Mouse (Mus musculus) layer of hippocampus, adult 2 months (tissue): Measurements from ENCODE around the gene Ripply2. TPM values are rescaled to one million over a fixed set of nuclear protein-coding genes. Genes with fewer than 3 reads are reported as not detected.
"Not testable (repeated sequence)": the region's sequence is repeated elsewhere in the genome, so short reads cannot be mapped to it uniquely, and the experiment has no call there.

Experiments
- DNase-seq, 2 experiments: peaks; one replicate each; pipeline ENCODE4 v3.0.0; 2022; ENCODE audit warnings: low spot score in 2 of 2
- H3K27ac ChIP-seq: fragments of 200-600 bp; 2 replicates; pipeline ENCODE4 v1.8.1; 2022
- H3K4me3 ChIP-seq: fragments of 200-600 bp; 2 replicates; pipeline ENCODE4 v1.8.1; 2022; ENCODE audit warnings: mild to moderate bottlenecking
- CTCF ChIP-seq: fragments of 200-600 bp; conservative IDR thresholded peaks from 2 replicates; pipeline ENCODE4 v1.8.1; 2022; ENCODE audit warnings: antibody characterized with exemption, mild to moderate bottlenecking, moderate library complexity
- long read RNA-seq, 2 experiments: library from polyadenylated mRNA; stranded (forward); transcript quantifications; one replicate each; pipeline ENCODE4 v2.0.0; 2021; ENCODE audit warnings: borderline mapping rate in 2 of 2
- total RNA-seq, 2 experiments: library from RNA; stranded (reverse); gene quantifications; 2 replicates each; pipeline ENCODE4 v1.2.3; 2021

The Ripply2 gene
- total RNA-seq: 10 to 100 TPM; 11.1 to 12.1 TPM
- long read RNA-seq, experiment 1, transcript Ripply2-202 (3 exons, 640 nt): major isoform, 6 of 9 reads
- long read RNA-seq, experiment 1, partial matches to known transcripts: 0 of 9 reads
- long read RNA-seq, experiment 1, other reads (novel, unspliced or antisense): 2 of 9 reads
- long read RNA-seq, experiment 2, partial matches to known transcripts: 0 of 6 reads
- long read RNA-seq, experiment 2, other reads (novel, unspliced or antisense): 0 of 6 reads

DNA sequence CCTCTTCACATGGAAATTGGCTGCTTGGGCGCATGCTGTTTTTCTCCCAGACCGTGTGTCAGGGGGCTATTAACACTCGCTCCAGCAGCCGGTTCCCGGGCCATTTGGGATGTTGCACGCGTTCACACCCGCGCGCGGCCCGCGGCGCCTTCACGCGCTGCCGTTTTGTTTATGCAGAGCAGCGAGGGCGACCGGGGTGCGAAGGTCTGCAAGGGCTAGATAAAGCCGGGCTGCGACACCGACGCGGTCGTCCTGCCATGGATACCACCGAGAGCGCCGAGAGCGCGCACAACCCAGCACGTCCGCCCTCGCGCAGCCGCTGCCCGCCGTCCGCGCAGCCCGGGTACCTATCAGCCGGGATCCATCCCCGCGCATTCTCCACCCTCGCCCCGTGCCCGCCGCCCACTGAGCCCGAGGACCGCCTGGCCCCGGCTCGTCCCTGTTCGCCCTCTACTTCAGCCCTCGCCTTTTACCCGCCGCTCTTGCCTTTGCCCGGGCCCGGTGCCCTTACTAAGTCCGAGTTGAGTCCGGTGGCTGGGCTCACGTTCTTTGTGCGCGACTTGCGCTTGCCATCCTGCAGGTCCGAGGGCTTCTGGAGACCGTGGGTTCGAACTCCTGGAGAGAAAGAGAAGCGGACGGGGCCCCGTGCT lies at the start of gene Ripply2:
Ripply2 (plus strand) TSS at position 250 of the 650 bp plus-strand sequence.
- DNase-seq: peak; percentile 42 to 44
- TF ChIP-seq CTCF: no peak
- Histone ChIP-seq H3K4me3 (peak within 1 kb of the TSS; percentile 67), H3K27ac (peak within 1 kb of the TSS; percentile 92)

DNA sequence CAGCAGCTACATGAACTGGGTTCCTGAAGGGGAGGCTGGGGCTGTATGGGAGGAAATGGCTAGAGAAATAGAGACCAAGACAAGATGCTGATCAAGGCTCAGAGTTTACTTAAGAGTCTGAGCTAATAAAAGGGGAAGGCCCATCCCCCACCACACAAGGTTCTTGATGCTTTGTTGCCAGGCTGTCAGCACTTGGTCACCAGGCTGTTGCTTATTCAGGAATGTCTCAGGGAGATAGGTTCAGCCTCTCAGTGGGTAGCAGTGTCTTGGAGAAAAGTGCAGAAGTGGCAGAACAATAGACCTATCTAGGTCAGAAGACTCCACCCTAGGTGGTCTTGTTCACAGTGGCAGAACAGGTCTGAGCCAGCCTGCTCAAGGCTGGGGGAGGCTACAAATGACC lies 42.9 kb upstream of the Ripply2 start:
- not testable (repeated sequence) for DNase-seq, H3K4me3 ChIP-seq, H3K27ac ChIP-seq

DNA sequence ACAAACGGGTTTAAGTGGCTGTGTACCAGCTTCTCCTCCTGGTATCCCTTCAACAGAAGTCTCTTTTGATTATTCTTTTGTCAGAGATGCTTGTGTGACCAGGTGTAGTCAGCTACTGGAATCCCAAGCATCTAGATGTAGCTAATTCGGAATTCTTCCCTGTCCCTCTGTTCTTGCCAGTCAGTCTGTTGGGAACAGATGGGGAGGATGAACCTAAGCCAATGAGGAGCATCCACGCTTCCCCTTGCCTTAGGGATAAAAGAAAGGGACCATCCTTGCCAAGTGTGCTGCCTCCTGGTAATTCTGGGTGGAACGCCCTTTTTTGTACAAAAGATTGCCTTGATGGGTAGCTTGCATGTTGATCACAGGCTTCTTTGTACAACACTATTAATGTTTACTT lies 41.8 kb upstream of the Ripply2 start:
- Histone ChIP-seq H3K4me3 (no peak overlapping the region), H3K27ac (no peak overlapping the region)
- no peak for TF ChIP-seq CTCF
- DNase-seq: peak; percentile 28 to 34

DNA sequence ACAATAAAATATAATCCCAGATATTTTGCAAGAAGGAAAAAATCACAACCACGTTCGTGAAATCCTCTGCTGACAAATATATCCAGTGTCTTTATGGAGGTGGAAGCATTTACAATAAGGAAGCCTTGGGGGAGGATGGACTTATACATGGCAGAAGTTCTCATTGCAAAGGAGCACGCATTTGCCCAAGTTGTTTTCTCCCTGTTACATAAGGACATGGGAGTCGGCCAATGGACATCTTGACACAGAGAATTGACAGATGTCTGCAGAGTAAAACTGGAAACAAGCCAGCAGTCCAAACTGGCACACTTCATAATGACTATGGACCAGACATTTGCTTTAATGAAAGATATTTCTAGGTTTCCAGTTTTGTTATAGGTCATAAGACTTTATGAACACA lies 38.4 kb upstream of the Ripply2 start:
- H3K4me3 ChIP-seq: no peak overlapping the region
- no peak for TF ChIP-seq CTCF
- peak overlapping the region; percentile 36; the same call in 1 of the 2 replicates for H3K27ac ChIP-seq
- peak in 1 of 2 experiments; percentile 28 for DNase-seq

DNA sequence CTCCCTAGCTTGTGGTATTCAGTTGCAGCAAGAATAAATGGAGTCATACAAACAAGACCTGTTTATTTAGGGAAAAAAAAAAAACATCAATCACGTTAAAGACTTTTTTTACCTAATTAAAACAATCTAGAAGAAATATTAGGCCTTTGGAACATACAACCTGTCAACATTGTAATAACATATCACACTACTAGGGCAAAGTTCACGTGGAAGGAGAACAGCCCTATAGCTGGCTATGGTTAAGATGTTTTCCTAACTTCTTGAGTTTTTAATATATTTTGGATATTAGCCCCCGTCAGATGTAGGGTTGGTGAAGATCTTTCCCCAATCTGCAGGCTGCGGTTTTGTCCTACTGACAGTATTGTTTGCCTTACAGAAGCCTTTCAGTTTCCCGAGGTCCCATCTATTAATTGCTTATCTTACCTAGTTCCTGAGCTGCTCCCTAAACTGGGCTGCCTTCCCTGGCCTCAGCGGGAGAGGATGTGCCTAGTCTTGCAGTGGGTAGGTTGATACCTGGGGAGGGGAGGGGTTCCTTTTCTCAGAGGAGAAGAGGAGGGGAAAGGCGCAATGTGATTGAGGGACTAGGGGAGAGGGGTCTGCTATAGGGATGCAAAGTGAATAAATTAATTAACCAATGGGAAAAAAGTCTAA lies 37.0 kb upstream of the Ripply2 start:
- no peak for TF ChIP-seq CTCF
- no peak overlapping the region for H3K27ac ChIP-seq
- no peak for DNase-seq
- H3K4me3 ChIP-seq: no peak overlapping the region

DNA sequence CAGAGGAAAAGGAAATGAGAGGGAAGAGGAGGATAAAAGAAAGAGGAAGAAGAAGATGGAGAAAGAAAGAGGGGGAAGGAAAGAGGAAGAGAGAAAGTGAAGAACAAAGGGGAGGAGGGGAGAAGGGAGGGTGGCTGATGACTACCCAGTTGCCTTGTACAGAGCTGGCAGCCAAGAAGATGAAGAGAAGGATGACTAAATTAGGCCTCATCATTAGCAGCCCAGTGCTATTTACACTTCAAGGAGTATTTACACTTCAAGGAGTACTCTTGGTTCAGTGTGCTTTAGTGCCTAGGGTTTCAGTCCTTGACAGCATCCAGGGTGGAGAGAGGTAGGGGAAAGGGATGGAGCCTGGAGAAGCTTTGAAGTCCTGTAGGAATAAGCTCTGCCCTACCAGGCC lies 35.3 kb upstream of the Ripply2 start:
- DNase-seq: no peak
- Histone ChIP-seq H3K4me3 (no peak overlapping the region), H3K27ac (no peak overlapping the region)
- no peak for TF ChIP-seq CTCF

DNA sequence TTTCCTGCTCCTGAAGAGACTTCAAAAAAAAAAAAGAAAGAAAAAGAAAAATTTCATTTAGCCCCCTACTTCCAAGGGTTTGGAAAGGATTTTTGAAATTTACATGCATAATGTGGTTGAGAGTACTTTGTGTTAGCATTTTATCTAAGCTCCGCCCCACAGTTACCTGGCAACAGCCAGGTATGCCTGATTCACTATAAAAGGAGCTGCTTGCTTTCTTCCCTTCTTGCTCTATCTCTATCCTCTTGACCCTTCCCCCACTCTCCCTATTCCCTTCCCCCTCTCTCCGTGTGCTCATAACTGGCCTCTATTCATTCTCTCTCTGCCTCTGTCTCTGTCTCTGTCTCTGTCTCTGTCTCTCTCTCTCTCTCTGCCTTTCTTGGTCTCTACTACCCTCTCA lies 34.4 kb upstream of the Ripply2 start:
- Histone ChIP-seq H3K27ac (no peak overlapping the region), H3K4me3 (no peak overlapping the region)
- no peak for DNase-seq
- TF ChIP-seq CTCF: no peak

DNA sequence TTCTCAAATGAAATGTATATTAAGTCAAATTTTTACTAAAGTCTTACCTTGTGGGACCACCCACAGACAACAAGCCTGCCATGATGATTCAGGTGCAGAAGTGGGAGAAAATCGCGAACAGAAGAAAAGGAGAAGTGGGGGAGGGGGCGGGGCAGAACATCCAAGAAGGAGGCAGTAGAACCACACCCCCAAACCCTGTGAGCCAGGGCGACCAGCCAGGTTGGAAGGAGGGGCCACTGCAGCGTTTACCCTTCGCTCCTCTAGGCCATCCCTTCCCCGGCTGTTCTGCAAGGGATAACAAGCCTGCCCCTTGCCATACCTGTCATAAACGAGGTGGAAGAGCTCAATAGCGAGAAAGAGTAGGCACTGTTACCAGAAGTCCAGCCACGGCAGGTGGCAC lies 33.8 kb upstream of the Ripply2 start:
- DNase-seq: no peak
- H3K4me3 ChIP-seq: no peak overlapping the region
- TF ChIP-seq CTCF: no peak
- no peak overlapping the region for H3K27ac ChIP-seq

DNA sequence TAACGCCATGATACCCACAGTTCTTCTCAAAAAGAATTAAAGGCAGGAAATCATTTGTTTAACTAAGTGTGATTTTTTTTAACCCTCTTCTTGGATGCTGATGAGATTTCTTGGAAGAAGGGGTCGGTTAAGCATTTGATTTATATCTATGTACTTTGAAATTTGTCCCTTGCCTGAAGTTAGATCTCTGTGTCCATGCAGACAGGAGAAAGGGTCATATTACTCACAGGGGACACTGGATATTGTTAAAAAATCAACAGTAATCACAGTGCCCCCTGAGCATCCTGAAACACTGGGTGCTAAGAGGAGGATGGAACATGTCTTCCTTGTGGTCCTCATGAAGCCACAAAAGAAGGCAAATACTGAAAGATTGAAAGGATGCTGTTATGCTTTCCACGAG lies 30.8 kb upstream of the Ripply2 start:
- DNase-seq: no peak
- TF ChIP-seq CTCF: no peak
- no peak overlapping the region for H3K4me3 ChIP-seq
- H3K27ac ChIP-seq: no peak overlapping the region

DNA sequence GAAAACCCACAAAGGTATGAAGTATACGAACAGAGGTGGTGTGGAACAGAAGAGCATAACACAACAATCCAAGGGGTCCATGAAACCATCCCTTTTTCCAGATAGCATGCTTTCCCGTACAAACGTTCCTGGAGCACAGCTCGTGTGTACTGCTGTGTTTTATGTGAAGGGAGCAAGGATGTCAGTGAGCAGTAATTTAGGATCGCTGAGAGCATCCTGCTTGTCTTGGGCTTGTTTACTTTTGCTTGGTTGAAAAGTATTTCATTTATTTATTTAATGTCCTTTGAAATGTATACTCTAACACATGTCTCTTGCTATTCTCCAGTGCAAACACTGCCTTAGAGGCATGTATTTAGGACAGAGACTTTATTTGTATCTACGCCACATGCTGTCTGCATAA lies 30.2 kb upstream of the Ripply2 start:
- no peak for DNase-seq
- TF ChIP-seq CTCF: no peak
- H3K4me3 ChIP-seq: no peak overlapping the region
- no peak overlapping the region for H3K27ac ChIP-seq

DNA sequence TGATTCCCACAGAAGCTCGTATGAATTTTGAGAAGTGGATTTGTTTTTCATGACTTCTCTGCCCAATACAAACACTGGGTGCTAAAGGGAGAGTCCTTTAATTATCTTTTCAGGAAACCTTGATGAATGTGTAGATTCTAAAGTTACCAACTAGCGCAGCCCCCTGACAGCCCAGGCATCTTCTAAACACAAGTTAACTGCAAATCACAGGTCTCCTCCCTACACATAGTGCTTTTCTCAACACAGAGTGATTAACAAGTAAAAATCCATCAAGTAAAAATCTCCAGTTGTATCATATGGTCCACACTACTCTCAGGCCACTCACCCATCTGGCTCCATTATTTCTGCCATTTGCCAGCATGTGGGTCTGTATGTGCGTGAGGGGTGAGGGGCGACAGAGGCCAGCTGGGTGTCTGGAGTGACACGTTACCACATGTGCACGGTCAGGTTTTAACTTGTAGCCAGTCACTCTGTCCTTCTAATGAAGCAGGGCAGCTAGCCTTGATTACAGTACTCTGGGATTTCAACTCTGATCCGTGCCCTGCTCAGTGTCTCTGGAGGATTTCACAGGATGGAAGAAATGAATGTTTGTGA lies 28.5 kb upstream of the Ripply2 start:
- H3K27ac ChIP-seq: no peak overlapping the region
- H3K4me3 ChIP-seq: no peak overlapping the region
- no peak for TF ChIP-seq CTCF

DNA sequence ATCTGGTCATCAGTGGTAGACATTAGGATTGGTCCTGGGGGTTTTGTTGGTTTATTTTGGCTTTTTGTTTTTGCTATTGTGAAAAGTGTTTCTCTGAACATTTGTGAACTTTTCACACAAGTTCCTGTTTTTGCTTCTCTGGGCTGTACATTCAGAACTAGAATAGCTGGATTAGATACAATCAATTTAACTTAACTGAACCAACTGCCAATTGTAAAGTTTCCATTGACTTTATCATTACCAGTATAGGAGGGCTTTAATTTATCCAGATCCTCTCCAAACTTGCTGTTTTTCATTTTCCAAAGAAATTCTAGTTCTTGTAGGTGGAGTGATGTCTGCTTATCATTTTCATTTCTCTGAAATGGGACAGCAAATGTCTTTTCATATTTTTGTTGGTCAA lies 25.5 kb upstream of the Ripply2 start:
- no peak overlapping the region for H3K4me3 ChIP-seq
- no peak overlapping the region for H3K27ac ChIP-seq
- TF ChIP-seq CTCF: no peak
- DNase-seq: no peak

More for the DNA sequence above, 28.5 kb upstream of the Ripply2 start:
- DNase-seq: no peak

DNA sequence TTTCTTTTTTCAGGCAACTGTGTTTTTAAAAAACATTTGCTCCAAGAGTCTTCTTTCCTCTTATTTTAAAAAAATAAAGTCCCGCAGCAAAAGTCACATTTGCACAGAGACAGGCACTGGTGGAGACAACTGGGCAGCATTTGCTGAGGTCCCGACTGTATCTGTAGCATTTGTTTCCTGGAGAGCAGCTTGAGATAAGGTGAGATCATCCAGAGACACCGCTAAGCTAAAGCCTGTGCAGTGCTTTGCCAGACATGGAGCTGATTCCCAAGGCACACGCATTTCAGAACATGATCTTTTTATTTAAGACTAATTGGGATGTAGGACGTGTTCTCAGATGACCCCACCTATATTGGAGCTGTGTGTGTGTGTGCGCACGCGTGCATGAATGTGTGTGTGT lies 23.6 kb upstream of the Ripply2 start:
- no peak overlapping the region for H3K27ac ChIP-seq
- no peak overlapping the region for H3K4me3 ChIP-seq
- TF ChIP-seq CTCF: no peak

More for the DNA sequence above, 23.6 kb upstream of the Ripply2 start:
- DNase-seq: no peak
